Mouse (Mus musculus) MEL (cell line): ENCODE measurements at regions not wholly inside any gene's neighbourhood (a gene's known extent, or its start where the extent isn't known, plus 50 kb on each side); places are given as distances from the start of the nearest gene placed in this dataset.

Experiments
- DNase-seq: peaks from one replicate; pipeline ENCODE4 v3.0.0; 2011; ENCODE audit warnings: low read depth, low spot score
- H3K27ac ChIP-seq: 2 replicates; pipeline ENCODE4 v1.5.1; 2012; ENCODE audit warnings: low read depth, mild to moderate bottlenecking, control low read depth, low read length, moderate library complexity; ENCODE audit not compliant: control insufficient read depth
- H3K27me3 ChIP-seq, 2 experiments: fragments of 150-350 bp in 1 of 2; sonication (generic) in 1 of 2; 2 replicates each; pipeline ENCODE4 v1.6.1; 2012; ENCODE audit warnings: low read length in 2 of 2, mild to moderate bottlenecking in 2 of 2, improper control_type of control experiment in 1 of 2, moderate library complexity in 1 of 2; ENCODE audit not compliant: insufficient read depth in 2 of 2, control insufficient read depth in 1 of 2
- H3K36me3 ChIP-seq, 2 experiments: 2 replicates each; pipeline ENCODE4 v1.6.1; 2012 to 2014; ENCODE audit warnings: low read length in 2 of 2, improper control_type of control experiment in 1 of 2, inconsistent platforms in 1 of 2, mild to moderate bottlenecking in 1 of 2; ENCODE audit not compliant: insufficient read depth in 2 of 2, control insufficient read depth in 1 of 2
- H3K4me1 ChIP-seq, 2 experiments: fragments of 150-350 bp in 1 of 2; sonication (generic) in 1 of 2; 2 replicates each; pipeline ENCODE4 v1.6.1; 2012; ENCODE audit warnings: low read length in 2 of 2, improper control_type of control experiment in 1 of 2, mild to moderate bottlenecking in 1 of 2; ENCODE audit not compliant: insufficient read depth in 2 of 2, control insufficient read depth in 1 of 2
- H3K4me3 ChIP-seq, 2 experiments: fragments of 150-350 bp in 1 of 2; sonication (generic) in 1 of 2; 2 replicates each; pipeline ENCODE4 v1.5.1; 2012; ENCODE audit warnings: low read depth in 2 of 2, low read length in 2 of 2, mild to moderate bottlenecking in 2 of 2, moderate library complexity in 2 of 2, control low read depth in 1 of 2, improper control_type of control experiment in 1 of 2; ENCODE audit not compliant: control insufficient read depth in 1 of 2, insufficient read depth in 1 of 2
- H3K79me2 ChIP-seq: 2 replicates; pipeline ENCODE4 v1.6.1; 2012; ENCODE audit warnings: mild to moderate bottlenecking, low read length, moderate library complexity; ENCODE audit not compliant: control insufficient read depth, poor library complexity, insufficient read depth
- H3K9ac ChIP-seq: 2 replicates; pipeline ENCODE4 v1.6.1; 2012; ENCODE audit warnings: low read depth, mild to moderate bottlenecking, control low read depth, low read length, moderate library complexity; ENCODE audit not compliant: control insufficient read depth, poor library complexity, severe bottlenecking
- H3K9me3 ChIP-seq: fragments of 150-350 bp; sonication (generic); replicated peaks from 2 replicates; pipeline ENCODE4 v1.6.1; 2012; ENCODE audit warnings: mild to moderate bottlenecking, low read length, improper control_type of control experiment, moderate library complexity; ENCODE audit not compliant: insufficient read depth
- BHLHE40 ChIP-seq: IDR thresholded peaks from 2 replicates; pipeline ENCODE4 v1.6.1; 2012; ENCODE audit warnings: low read depth, mild to moderate bottlenecking, inconsistent platforms, low read length, improper control_type of control experiment, borderline replicate concordance
- CHD1 ChIP-seq: IDR thresholded peaks from 2 replicates; pipeline ENCODE4 v1.6.1; 2012; ENCODE audit warnings: low read depth, mild to moderate bottlenecking, inconsistent platforms, low read length, improper control_type of control experiment
- ELF1 ChIP-seq: IDR thresholded peaks from 2 replicates; pipeline ENCODE4 v1.6.1; 2014; ENCODE audit warnings: low read depth, mild to moderate bottlenecking, inconsistent platforms, low read length, improper control_type of control experiment, moderate library complexity
- EP300 ChIP-seq, 2 experiments: IDR thresholded peaks; 2 replicates each; pipeline ENCODE4 v1.6.1; 2011; ENCODE audit warnings: improper control_type of control experiment in 2 of 2, low read length in 2 of 2, low read depth in 1 of 2, mild to moderate bottlenecking in 1 of 2
- ETS1 ChIP-seq: IDR thresholded peaks from 2 replicates; pipeline ENCODE4 v1.6.1; 2012; ENCODE audit warnings: low read depth, mild to moderate bottlenecking, inconsistent platforms, low read length, improper control_type of control experiment, moderate library complexity
- GATA1 ChIP-seq: IDR thresholded peaks from 2 replicates; pipeline ENCODE4 v1.6.1; 2011; ENCODE audit warnings: low read depth, low read length, improper control_type of control experiment
- MEF2A ChIP-seq: IDR thresholded peaks from 2 replicates; pipeline ENCODE4 v1.6.1; 2014; ENCODE audit warnings: low read depth, mild to moderate bottlenecking, inconsistent platforms, low read length, improper control_type of control experiment; ENCODE audit not compliant: poor library complexity, insufficient replicate concordance, severe bottlenecking; ENCODE audit errors: extremely low read depth
- MXI1 ChIP-seq: IDR thresholded peaks from 2 replicates; pipeline ENCODE4 v1.6.1; 2011; ENCODE audit warnings: mild to moderate bottlenecking, low read depth, low read length, improper control_type of control experiment
- MYB ChIP-seq: IDR thresholded peaks from 2 replicates; pipeline ENCODE4 v1.6.1; 2011; ENCODE audit warnings: mild to moderate bottlenecking, low read depth, low read length, improper control_type of control experiment
- MYC ChIP-seq: IDR thresholded peaks from 2 replicates; pipeline ENCODE4 v1.6.1; 2011; ENCODE audit warnings: low read depth, mild to moderate bottlenecking, low read length, improper control_type of control experiment, moderate library complexity
- NELFE ChIP-seq: IDR thresholded peaks from 2 replicates; pipeline ENCODE4 v1.6.1; 2011; ENCODE audit warnings: low read depth, low read length, improper control_type of control experiment
- NRF1 ChIP-seq: IDR thresholded peaks from 2 replicates; pipeline ENCODE4 v1.6.1; 2014; ENCODE audit warnings: low read depth, mild to moderate bottlenecking, inconsistent platforms, low read length, improper control_type of control experiment, moderate library complexity; ENCODE audit not compliant: poor library complexity, insufficient read depth, severe bottlenecking
- POLR2A ChIP-seq, 2 experiments: IDR thresholded peaks; 2 replicates each; pipeline ENCODE4 v1.6.1; 2011 to 2012; ENCODE audit warnings: low read length in 2 of 2, mild to moderate bottlenecking in 2 of 2, control low read depth in 1 of 2, improper control_type of control experiment in 1 of 2, low read depth in 1 of 2, moderate library complexity in 1 of 2; ENCODE audit not compliant: control insufficient read depth in 1 of 2, insufficient read depth in 1 of 2, poor library complexity in 1 of 2
- POLR2AphosphoS2 ChIP-seq: IDR thresholded peaks from 2 replicates; pipeline ENCODE4 v1.6.1; 2011; ENCODE audit warnings: low read length, improper control_type of control experiment
- POLR2AphosphoS5 ChIP-seq: IDR thresholded peaks from 2 replicates; pipeline ENCODE4 v1.6.1; 2012; ENCODE audit warnings: low read depth, borderline replicate concordance, mild to moderate bottlenecking, inconsistent platforms, low read length, moderate library complexity, mixed read lengths
- SIN3A ChIP-seq: IDR thresholded peaks from 2 replicates; pipeline ENCODE4 v1.6.1; 2012; ENCODE audit warnings: low read length, improper control_type of control experiment, inconsistent platforms
- SMC3 ChIP-seq: IDR thresholded peaks from 2 replicates; pipeline ENCODE4 v1.6.1; 2011; ENCODE audit warnings: low read depth, low read length, improper control_type of control experiment
- USF1 ChIP-seq: IDR thresholded peaks from 2 replicates; pipeline ENCODE4 v1.6.1; 2014; ENCODE audit warnings: low read depth, mild to moderate bottlenecking, inconsistent platforms, low read length, improper control_type of control experiment, moderate library complexity
- ZC3H11A ChIP-seq: IDR thresholded peaks from 2 replicates; pipeline ENCODE4 v1.6.1; 2012; ENCODE audit warnings: low read depth, mild to moderate bottlenecking, inconsistent platforms, low read length, improper control_type of control experiment
- ZMIZ1 ChIP-seq: IDR thresholded peaks from 2 replicates; pipeline ENCODE4 v1.6.1; 2012; ENCODE audit warnings: low read depth, mild to moderate bottlenecking, inconsistent platforms, low read length, improper control_type of control experiment, moderate library complexity
- ZNF384 ChIP-seq: IDR thresholded peaks from 2 replicates; pipeline ENCODE4 v1.6.1; 2012; ENCODE audit warnings: low read depth, mild to moderate bottlenecking, inconsistent platforms, low read length, improper control_type of control experiment

GRCm38 (mm10) chr17:45235401-45235800 lies 198.1 kb downstream of the Cdc5l start:
- Histone ChIP-seq H3K27me3 (no peaks in the 10 kb centered on the region), H3K9me3 (no peaks in the 10 kb centered on the region), H3K27ac (no peak overlapping the region), H3K9ac (no peak overlapping the region), H3K79me2 (no peaks in the 10 kb centered on the region), H3K4me1 (no peaks in the 10 kb centered on the region), H3K4me3 (no peak overlapping the region), H3K36me3 (no peaks in the 10 kb centered on the region)
- TF ChIP-seq ZC3H11A, result no peak
- TF ChIP-seq POLR2AphosphoS2, result no peak
- TF ChIP-seq NELFE, result no peak
- TF ChIP-seq NRF1, result no peak
- TF ChIP-seq ETS1, result no peak
- DNase-seq, result no peak

- TF ChIP-seq MYC, result no peak
- TF ChIP-seq, all 39 proteins: peak for 0
- H3K79me2 ChIP-seq, result no peaks in the 10 kb centered on the region
- H3K4me1 ChIP-seq, result no peaks in the 10 kb centered on the region
- no peaks in the 10 kb centered on the region for H3K36me3 ChIP-seq
- no peak for DNase-seq
- H3K9me3 ChIP-seq, result no peaks in the 10 kb centered on the region
- H3K9ac ChIP-seq, result no peak overlapping the region
- H3K27ac ChIP-seq, result no peak overlapping the region
- no peaks in the 10 kb centered on the region for H3K27me3 ChIP-seq
- H3K4me3 ChIP-seq, result no peak overlapping the region
These were observed 200.7 kb downstream of the Cdc5l start for GRCm38 (mm10) chr17:45232874-45233273.

GRCm38 (mm10) chr17:45227190-45227589 lies 206.3 kb downstream of the Cdc5l start:
- TF ChIP-seq BHLHE40, result no peak
- no peak for TF ChIP-seq ZMIZ1
- no peak for TF ChIP-seq GATA1
- TF ChIP-seq CHD1, result no peak
- TF ChIP-seq MYB, result no peak
- no peak for TF ChIP-seq POLR2A (IDR thresholded peaks at IDR 0.05; ENCODE audit: control insufficient read depth in 1 of 2, insufficient read depth in 1 of 2, low read depth in 1 of 2, low read length in 2 of 2, poor library complexity in 1 of 2)
- no peak for TF ChIP-seq MYC
- TF ChIP-seq EP300 (IDR thresholded peaks at IDR 0.05; ENCODE audit: low read depth in 1 of 2, low read length in 2 of 2), result no peak
- no peak for TF ChIP-seq MXI1
- no peak for TF ChIP-seq SIN3A
- TF ChIP-seq POLR2AphosphoS5, result no peak
- TF ChIP-seq NELFE, result no peak
- TF ChIP-seq POLR2AphosphoS2, result no peak
- TF ChIP-seq ETS1, result no peak
- TF ChIP-seq SMC3, result no peak
- no peak for TF ChIP-seq MEF2A
- no peak for TF ChIP-seq USF1
- TF ChIP-seq ELF1, result no peak
- TF ChIP-seq ZNF384, result no peak
- H3K9me3 ChIP-seq, result no peaks in the 10 kb centered on the region
- H3K9ac ChIP-seq, result no peak overlapping the region
- no peaks in the 10 kb centered on the region for H3K79me2 ChIP-seq
- no peak overlapping the region for H3K4me3 ChIP-seq
- H3K36me3 ChIP-seq, result no peaks in the 10 kb centered on the region
- H3K4me1 ChIP-seq, result no peaks in the 10 kb centered on the region
- DNase-seq, result no peak
- no peaks in the 10 kb centered on the region for H3K27me3 ChIP-seq
- no peak overlapping the region for H3K27ac ChIP-seq
